In the genomic region with DNA sequence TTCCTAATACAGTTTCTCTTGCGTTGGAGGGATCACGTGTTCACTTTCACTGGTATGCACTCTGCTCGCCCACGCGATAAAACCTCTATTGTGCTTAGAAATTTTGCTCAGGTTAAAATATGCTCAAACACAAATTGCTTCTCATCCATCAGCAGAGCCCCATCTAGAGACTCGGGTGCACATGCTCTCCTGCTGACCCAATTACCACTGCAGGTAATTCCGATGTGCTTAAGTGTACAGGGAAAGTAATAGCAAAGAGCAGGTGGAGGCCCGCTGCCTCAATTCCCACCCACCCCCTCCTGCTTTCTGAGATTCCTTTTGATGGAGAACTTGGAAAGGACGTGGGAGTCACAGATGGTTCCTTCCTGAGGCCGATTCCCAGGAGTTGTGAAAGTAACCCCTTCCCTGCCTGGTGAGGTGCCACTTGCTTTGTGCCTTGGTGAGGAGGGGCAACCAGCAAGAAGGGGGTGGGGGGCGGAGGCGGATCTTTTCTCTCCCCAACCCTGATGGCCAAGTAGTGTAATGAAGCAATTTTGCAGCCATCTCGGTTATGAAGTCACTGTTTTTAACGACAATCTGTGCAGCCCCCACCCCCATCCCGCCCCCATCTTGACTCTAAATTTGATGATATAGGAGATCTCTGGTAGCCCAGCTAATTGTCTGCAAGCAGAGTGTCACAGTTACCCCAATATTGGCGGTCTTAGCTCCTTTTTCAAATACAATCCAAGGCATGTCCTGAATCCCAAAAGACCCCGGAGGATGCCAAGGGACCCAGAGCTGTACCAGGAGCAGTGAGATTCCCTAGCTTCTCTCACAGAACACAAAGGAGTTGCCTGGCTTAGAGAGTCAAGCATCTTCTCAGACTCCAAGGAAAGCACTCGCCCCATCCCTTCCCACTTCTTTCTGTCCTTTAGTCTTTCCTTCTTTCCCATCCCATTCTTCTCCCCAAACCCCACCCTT, we compare ENCODE assay signal across 9 mouse cellular contexts. TPM values are rescaled to one million over a fixed set of nuclear protein-coding genes. Genes with fewer than 3 reads are reported as not detected.
A peak's percentile ranks its signal among the peaks of the same experiment; 100 is the strongest.
DNase-seq lines count a peak whose midpoint lies in the region; ATAC-seq and TF ChIP-seq lines count a peak whose summit lies in the region.
"Had no signal": no experiment of that assay in that cellular context is flagged by ENCODE, and none has a peak within 500 bp of the region (broad histone marks: within the 10 kb centered on the region; RNA-seq: fewer than 3 reads in every experiment).

No protein-coding gene starts in this region.

- H3K79me2 ChIP-seq in myocyte (ENCODE audit: control insufficient read depth, insufficient read depth): no peaks in the 10 kb centered on the region

- H3ac ChIP-seq in myocyte (ENCODE audit: control insufficient read depth, insufficient read length): no peak overlapping the region

- no peak overlapping the region for H3K9ac ChIP-seq in kidney, embryonic 14.5 days (ENCODE audit: low read depth, low read length)
- peak overlapping the region; percentile 97 for H3K9ac ChIP-seq in forebrain, embryonic 14.5 days (ENCODE audit: low read length)

- H3K4me2 ChIP-seq in kidney, embryonic 14.5 days (replicated peaks; ENCODE audit: low read depth, low read length): peak overlapping the region; percentile 100
- peak overlapping the region; percentile 79 for H3K4me2 ChIP-seq in forebrain, embryonic 14.5 days (ENCODE audit: low read length)
- peak overlapping the region; percentile 30 for H3K4me2 ChIP-seq in myocyte (ENCODE audit: low read depth)

- TF ChIP-seq POLR2A in myocyte (IDR thresholded peaks at IDR 0.05; ENCODE audit: insufficient read length, low read depth): no peak

- H3K27me3 ChIP-seq in kidney, embryonic 14.5 days (ENCODE audit: control insufficient read depth, insufficient read depth, low read length): peaks cover 36% of the 10 kb centered on the region
- H3K27me3 ChIP-seq in forebrain, embryonic 14.5 days (replicated peaks; ENCODE audit: control insufficient read depth, insufficient read depth, low read length): no peaks in the 10 kb centered on the region
- H3K27me3 ChIP-seq in myocyte (ENCODE audit: control insufficient read depth, insufficient read depth, insufficient read length): no peaks in the 10 kb centered on the region

- H3K27ac ChIP-seq in kidney, embryonic 14.5 days (ENCODE audit: low read depth, low read length): no peak overlapping the region
- H3K27ac ChIP-seq in forebrain, embryonic 14.5 days (ENCODE audit: low read depth, low read length): peak overlapping the region; percentile 97

- 0 out of 2 replicates have a peak, but pooled peaks have one; percentile 25 for ATAC-seq in kidney, embryonic 14.5 days (ENCODE audit: low FRiP score, low TSS enrichment)
- ATAC-seq in forebrain, embryonic 14.5 days: peak; percentile 66

- DNase-seq in kidney, adult 9 months: no peak
- DNase-seq in forebrain, embryonic 14.5 days (ENCODE audit: low spot score): peak; percentile 90
- peak; percentile 80 for DNase-seq in layer of hippocampus, adult 9-11 months
- no peak for DNase-seq in spleen, adult 12 weeks (ENCODE audit: low spot score)
- DNase-seq in adrenal gland, postnatal 14 days: no peak
- DNase-seq in cerebellum, postnatal 36 days: no peak

- WGBS in kidney, embryonic 14.5 days: 2% methylated on average over 18 of the region's 18 CpGs
- whole genome bisulfite sequencing in forebrain, embryonic 14.5 days: 3% methylated on average over 18 of the region's 18 CpGs

- H3K36me3 ChIP-seq in kidney, embryonic 14.5 days (ENCODE audit: control insufficient read depth, insufficient read depth, low read length): no peaks in the 10 kb centered on the region
- H3K36me3 ChIP-seq in forebrain, embryonic 14.5 days (ENCODE audit: control insufficient read depth, insufficient read depth, low read length): no peaks in the 10 kb centered on the region
- no peaks in the 10 kb centered on the region for H3K36me3 ChIP-seq in myocyte (ENCODE audit: control insufficient read depth, insufficient read depth)

- no peaks in the 10 kb centered on the region for H3K9me3 ChIP-seq in kidney, embryonic 14.5 days (ENCODE audit: control insufficient read depth, low read length)
- H3K9me3 ChIP-seq in forebrain, embryonic 14.5 days (replicated peaks; ENCODE audit: control insufficient read depth, low read length): no peaks in the 10 kb centered on the region

- peak overlapping the region; percentile 19 for H3K4me3 ChIP-seq in kidney, embryonic 14.5 days (ENCODE audit: low read length)
- H3K4me3 ChIP-seq in forebrain, embryonic 14.5 days (ENCODE audit: low read depth, low read length): peak overlapping the region; percentile 72
- H3K4me3 ChIP-seq in myocyte: no peak overlapping the region

- peaks cover 16% of the 10 kb centered on the region for H3K4me1 ChIP-seq in kidney, embryonic 14.5 days (ENCODE audit: control insufficient read depth, insufficient read depth, low read length)
- peaks cover 5% of the 10 kb centered on the region for H3K4me1 ChIP-seq in forebrain, embryonic 14.5 days (ENCODE audit: control insufficient read depth, insufficient read depth, low read length)

TF ChIP-seq in myocyte, 11 proteins besides CTCF, POLR2A, EP300 and RAD21:
- TF ChIP-seq TCF3 (IDR thresholded peaks at IDR 0.05; ENCODE audit: insufficient read length, low read depth): no peak
- TF ChIP-seq USF1 (IDR thresholded peaks at IDR 0.05; ENCODE audit: low read depth): no peak
- no peak for TF ChIP-seq TCF12 (IDR thresholded peaks at IDR 0.05; ENCODE audit: insufficient read depth, poor library complexity, severe bottlenecking)
- no peak for TF ChIP-seq SRF (IDR thresholded peaks at IDR 0.05; ENCODE audit: control insufficient read depth, insufficient read length, low read depth)
- TF ChIP-seq MYOG (IDR thresholded peaks at IDR 0.05; ENCODE audit: control insufficient read depth in 1 of 3, insufficient read depth in 1 of 3, insufficient read length in 2 of 3, low read depth in 2 of 3): no peak
- TF ChIP-seq MAX (IDR thresholded peaks at IDR 0.05; ENCODE audit: low read depth): no peak
- TF ChIP-seq CEBPB (IDR thresholded peaks at IDR 0.05; ENCODE audit: insufficient read depth, poor library complexity, severe bottlenecking): no peak

RNA-seq across cellular contexts. Expression of a gene that starts 2.0 kb away (rescaled TPM):
- 0.23 and 0.32 TPM in 2 replicates for polyA plus RNA-seq in kidney, embryonic 14.5 days (2014; fragmentation: Nextera tagmentation; extraction: Ambion mirVana)
- 5.0 and 9.9 TPM in 2 replicates for polyA plus RNA-seq in forebrain, embryonic 14.5 days (2014; fragmentation: Nextera tagmentation; extraction: Ambion mirVana)
- polyA plus RNA-seq in myocyte (2012; fragmentation: generic; extraction: Trizol): not detected
- total RNA-seq in adrenal gland, postnatal 14 days (2021): 0.19 TPM in 2 replicates
- total RNA-seq: MEL had no signal

Comparison
In these comparisons a context has a peak if more than half of its experiments do, and no peak if none do; other contexts are left out.
1. H3K4me2 ChIP-seq: peak in every context shown above with its lines; median percentile 100 in kidney, embryonic 14.5 days; 79 in forebrain, embryonic 14.5 days; 30 in myocyte.
2. DNase-seq: peak in forebrain, embryonic 14.5 days (single experiment) and layer of hippocampus, adult 9-11 months (single experiment); none in kidney, adult 9 months (single experiment), spleen, adult 12 weeks (single experiment), adrenal gland, postnatal 14 days (single experiment) and cerebellum, postnatal 36 days (0 of 2).